Mouse (Mus musculus): ENCODE measurements at regions not wholly inside any gene's neighbourhood (a gene's known extent, or its start where the extent isn't known, plus 50 kb on each side); places are given as distances from the start of the nearest gene placed in this dataset.

DNA sequence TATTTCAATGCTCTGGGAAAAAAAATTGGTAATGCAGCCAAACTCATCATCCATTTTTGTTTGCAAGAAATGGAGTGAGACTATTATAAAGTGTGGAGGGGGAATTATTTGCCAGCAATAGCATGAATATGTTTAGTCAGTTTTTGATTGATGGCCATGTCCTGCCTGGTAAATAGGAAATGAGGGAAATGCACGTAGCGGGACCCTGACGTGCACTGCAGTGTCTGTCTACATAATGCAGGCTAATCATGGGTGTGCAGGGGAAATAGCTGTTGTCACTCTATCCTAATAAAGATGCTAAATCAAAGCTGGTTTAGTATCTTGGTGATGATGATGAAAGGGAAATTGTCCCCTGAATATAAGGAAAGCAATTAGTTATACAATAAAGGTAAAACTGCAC, 251.9 kb upstream of the Mon1b start:
- Histone ChIP-seq H3K27ac (replicated peaks) (no peak overlapping the region), H3K4me3 (ENCODE audit: low read depth, low read length) (no peak overlapping the region)
- WGBS, result 12% methylated on average over 3 of the region's 3 CpGs

DNA sequence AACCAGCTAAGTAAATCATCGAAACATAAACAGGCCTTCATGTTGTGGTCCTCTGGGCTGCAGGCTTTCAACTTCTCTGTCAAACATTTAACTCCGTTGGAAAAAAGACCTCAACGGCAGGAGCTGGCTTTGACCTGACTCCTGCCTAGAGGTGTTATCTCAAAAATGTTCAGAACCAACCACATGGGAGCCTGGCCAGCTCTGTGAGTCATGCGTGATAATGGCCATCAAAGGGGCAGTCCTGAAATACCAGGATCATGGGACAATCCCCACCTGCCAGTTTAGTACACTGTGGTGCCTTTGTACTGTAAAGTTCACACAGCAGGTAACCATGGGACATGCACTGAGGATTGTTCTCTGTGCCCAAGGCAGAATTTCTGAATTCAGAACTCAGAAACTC, 251.4 kb upstream of the Mon1b start:
- DNase-seq (ENCODE audit: low spot score) (peak; percentile 79), ATAC-seq (ENCODE audit: low FRiP score, low TSS enrichment) (peak; percentile 95)
- no peaks in the 10 kb centered on the region for H3K36me3 ChIP-seq (ENCODE audit: control insufficient read depth, insufficient read depth, low read length)
- H3K4me3 ChIP-seq (ENCODE audit: low read depth, low read length), result no peak overlapping the region
- no peaks in the 10 kb centered on the region for H3K27me3 ChIP-seq (ENCODE audit: control insufficient read depth, insufficient read depth, low read length)
- 17% methylated on average over 4 of the region's 4 CpGs for WGBS
- no peak overlapping the region for H3K9ac ChIP-seq (ENCODE audit: low read length)
- no peak overlapping the region for H3K4me2 ChIP-seq (replicated peaks; ENCODE audit: low read depth)
- H3K4me1 ChIP-seq (replicated peaks; ENCODE audit: control insufficient read depth, insufficient read depth), result no peaks in the 10 kb centered on the region
- TF ChIP-seq CTCF (IDR thresholded peaks at IDR 0.05; ENCODE audit: low read depth) (no peak), EP300 (optimal IDR thresholded peaks at IDR 0.05) (no peak)
- H3K27ac ChIP-seq (replicated peaks), result no peak overlapping the region
- no peaks in the 10 kb centered on the region for H3K9me3 ChIP-seq (ENCODE audit: control insufficient read depth, low read length)

More for the DNA sequence above, 251.9 kb upstream of the Mon1b start:
- no peak for DNase-seq (ENCODE audit: low spot score)
- Histone ChIP-seq H3K9me3 (ENCODE audit: control insufficient read depth, low read length) (no peaks in the 10 kb centered on the region), H3K27me3 (ENCODE audit: control insufficient read depth, insufficient read depth, low read length) (no peaks in the 10 kb centered on the region), H3K4me2 (replicated peaks; ENCODE audit: low read depth) (no peak overlapping the region), H3K36me3 (ENCODE audit: control insufficient read depth, insufficient read depth, low read length) (no peaks in the 10 kb centered on the region), H3K4me1 (replicated peaks; ENCODE audit: control insufficient read depth, insufficient read depth) (no peaks in the 10 kb centered on the region), H3K9ac (ENCODE audit: low read length) (no peak overlapping the region)
- no peak for TF ChIP-seq EP300 (optimal IDR thresholded peaks at IDR 0.05)
- TF ChIP-seq CTCF (IDR thresholded peaks at IDR 0.05; ENCODE audit: low read depth), result no peak
- no peak for ATAC-seq (ENCODE audit: low FRiP score, low TSS enrichment)

DNA sequence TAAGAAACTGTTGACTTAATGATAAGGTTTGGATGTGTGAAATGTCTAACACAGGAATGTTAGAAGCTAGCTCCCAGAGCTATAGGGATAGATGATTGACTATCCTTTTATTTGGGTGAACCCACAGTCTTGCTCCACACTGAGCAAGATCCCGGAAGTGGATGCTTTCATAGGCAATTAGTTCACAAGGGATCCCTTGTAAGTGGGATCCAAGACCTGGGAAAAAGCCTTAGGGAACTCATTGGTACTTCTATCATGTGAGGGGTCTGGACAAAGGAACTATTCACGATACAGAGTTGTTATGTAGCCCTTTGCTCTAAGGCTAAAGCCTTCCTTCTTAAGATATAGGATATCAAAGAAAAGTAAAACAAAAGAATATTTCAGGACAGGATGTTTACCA, 245.9 kb upstream of the Mon1b start:
- 49% methylated on average over 2 of the region's 2 CpGs for WGBS
- no peak for DNase-seq (ENCODE audit: low spot score)
- Histone ChIP-seq H3K9ac (ENCODE audit: low read length) (no peak overlapping the region), H3K27me3 (ENCODE audit: control insufficient read depth, insufficient read depth, low read length) (no peaks in the 10 kb centered on the region), H3K27ac (replicated peaks) (no peak overlapping the region), H3K4me3 (ENCODE audit: low read depth, low read length) (no peak overlapping the region), H3K4me1 (replicated peaks; ENCODE audit: control insufficient read depth, insufficient read depth) (no peaks in the 10 kb centered on the region), H3K9me3 (ENCODE audit: control insufficient read depth, low read length) (no peaks in the 10 kb centered on the region), H3K36me3 (ENCODE audit: control insufficient read depth, insufficient read depth, low read length) (no peaks in the 10 kb centered on the region), H3K4me2 (replicated peaks; ENCODE audit: low read depth) (no peak overlapping the region)
- ATAC-seq (ENCODE audit: low FRiP score, low TSS enrichment), result no peak
- TF ChIP-seq EP300 (optimal IDR thresholded peaks at IDR 0.05) (no peak), CTCF (IDR thresholded peaks at IDR 0.05; ENCODE audit: low read depth) (no peak)

DNA sequence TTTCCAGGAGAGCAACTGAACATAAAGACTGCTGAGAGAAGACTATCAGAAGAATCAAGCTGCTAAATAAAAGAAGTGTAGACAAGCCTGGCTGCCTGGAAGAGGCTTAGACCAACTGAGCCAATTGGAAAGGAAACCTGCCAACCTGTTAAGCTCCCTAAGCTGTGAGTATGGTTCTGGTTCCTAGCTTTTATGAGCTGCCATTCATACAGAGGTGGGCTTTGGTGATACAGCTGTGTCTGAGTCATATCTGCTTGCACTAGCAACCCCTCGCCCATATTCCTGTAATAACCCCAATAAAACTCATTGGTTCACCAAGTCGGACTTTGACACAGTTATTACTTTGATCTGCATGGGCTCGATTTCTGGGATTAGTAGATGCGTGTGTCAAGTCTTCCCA, 245.3 kb upstream of the Mon1b start:
- Histone ChIP-seq H3K4me3 (ENCODE audit: low read depth, low read length) (no peak overlapping the region), H3K9ac (ENCODE audit: low read length) (no peak overlapping the region), H3K4me2 (replicated peaks; ENCODE audit: low read depth) (no peak overlapping the region), H3K36me3 (ENCODE audit: control insufficient read depth, insufficient read depth, low read length) (no peaks in the 10 kb centered on the region), H3K27me3 (ENCODE audit: control insufficient read depth, insufficient read depth, low read length) (no peaks in the 10 kb centered on the region), H3K9me3 (ENCODE audit: control insufficient read depth, low read length) (no peaks in the 10 kb centered on the region), H3K4me1 (replicated peaks; ENCODE audit: control insufficient read depth, insufficient read depth) (no peaks in the 10 kb centered on the region), H3K27ac (replicated peaks) (no peak overlapping the region)
- WGBS, result 45% methylated on average over 4 of the region's 4 CpGs
- no peak for DNase-seq (ENCODE audit: low spot score)
- ATAC-seq (ENCODE audit: low FRiP score, low TSS enrichment), result no peak
- TF ChIP-seq CTCF (IDR thresholded peaks at IDR 0.05; ENCODE audit: low read depth) (no peak), EP300 (optimal IDR thresholded peaks at IDR 0.05) (no peak)

DNA sequence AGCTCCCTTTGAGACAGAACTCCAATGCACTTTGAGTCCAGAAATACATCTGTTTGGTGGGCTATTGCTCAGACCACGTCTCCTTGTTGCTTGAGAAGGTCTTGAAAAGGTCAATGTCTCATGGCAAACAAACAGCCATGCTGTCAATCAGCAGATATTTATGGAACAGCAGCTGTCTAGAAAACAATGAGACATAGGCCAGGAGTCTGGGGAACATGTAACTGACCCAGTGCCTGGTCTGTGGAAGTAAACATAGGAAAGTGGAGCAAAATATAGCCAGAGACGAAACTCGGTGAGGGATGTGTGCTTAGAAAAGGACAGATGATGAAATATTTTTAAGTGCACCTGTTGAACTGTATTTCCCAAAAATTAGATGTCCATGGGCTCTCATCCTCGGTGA, 241.1 kb upstream of the Mon1b start:
- no peaks in the 10 kb centered on the region for H3K9me3 ChIP-seq (ENCODE audit: control insufficient read depth, low read length)
- TF ChIP-seq EP300 (optimal IDR thresholded peaks at IDR 0.05) (no peak), CTCF (IDR thresholded peaks at IDR 0.05; ENCODE audit: low read depth) (no peak)
- H3K9ac ChIP-seq (ENCODE audit: low read length), result no peak overlapping the region
- no peak overlapping the region for H3K27ac ChIP-seq (replicated peaks)
- DNase-seq (ENCODE audit: low spot score) (no peak), ATAC-seq (ENCODE audit: low FRiP score, low TSS enrichment) (no peak)
- no peak overlapping the region for H3K4me2 ChIP-seq (replicated peaks; ENCODE audit: low read depth)
- H3K4me1 ChIP-seq (replicated peaks; ENCODE audit: control insufficient read depth, insufficient read depth), result no peaks in the 10 kb centered on the region
- 51% methylated on average over 4 of the region's 4 CpGs for WGBS
- no peaks in the 10 kb centered on the region for H3K27me3 ChIP-seq (ENCODE audit: control insufficient read depth, insufficient read depth, low read length)
- H3K4me3 ChIP-seq (ENCODE audit: low read depth, low read length), result no peak overlapping the region
- H3K36me3 ChIP-seq (ENCODE audit: control insufficient read depth, insufficient read depth, low read length), result no peaks in the 10 kb centered on the region

GRCm38 (mm10) chr8:113405158-113405557, 230.2 kb upstream of the Mon1b start:
- DNase-seq (ENCODE audit: low spot score) (no peak), ATAC-seq (ENCODE audit: low FRiP score, low TSS enrichment) (no peak)
- H3K4me3 ChIP-seq (ENCODE audit: low read depth, low read length), result no peak overlapping the region
- H3K27ac ChIP-seq (replicated peaks), result no peak overlapping the region
- no peaks in the 10 kb centered on the region for H3K27me3 ChIP-seq (ENCODE audit: control insufficient read depth, insufficient read depth, low read length)
- no peak for TF ChIP-seq CTCF (IDR thresholded peaks at IDR 0.05; ENCODE audit: low read depth)
- H3K36me3 ChIP-seq (ENCODE audit: control insufficient read depth, insufficient read depth, low read length), result no peaks in the 10 kb centered on the region
- H3K9me3 ChIP-seq (ENCODE audit: control insufficient read depth, low read length), result no peaks in the 10 kb centered on the region
- H3K4me1 ChIP-seq (replicated peaks; ENCODE audit: control insufficient read depth, insufficient read depth), result no peaks in the 10 kb centered on the region
- 36% methylated on average over 4 of the region's 4 CpGs for WGBS
- no peak overlapping the region for H3K9ac ChIP-seq (ENCODE audit: low read length)
- no peak overlapping the region for H3K4me2 ChIP-seq (replicated peaks; ENCODE audit: low read depth)

All from stomach, postnatal 0 days (tissue).